Mouse (Mus musculus): ENCODE measurements around the gene Foxg1.

The Foxg1 gene

GRCm38 (mm10) chr12:49417963-49418362 is 35.5 kb downstream of the Foxg1 start:
- DNase-seq = no peak

Measured in kidney, adult 8-10 months (tissue).